Mouse (Mus musculus) left cerebral cortex, postnatal 10 days (tissue): ENCODE results near the gene Slc35f5. TPM values are rescaled to one million over a fixed set of nuclear protein-coding genes. Genes with fewer than 3 reads are reported as not detected.

Source experiments
- DNase-seq, 2 experiments: peaks; one replicate each; pipeline ENCODE4 v3.0.0; 2021 to 2022; ENCODE audit warnings: low spot score in 2 of 2, mixed read lengths in 1 of 2; ENCODE audit errors: extremely low spot score in 1 of 2
- intact Hi-C: fragments of 180-260 bp; cut with DNase I; formaldehyde crosslinking; loops from one replicate; pipeline ENCODE4 v1.15.1; 2025
- total RNA-seq, 2 experiments: library from RNA; stranded (reverse); gene quantifications; 2 replicates each; pipeline ENCODE4 v1.2.3; 2021

The Slc35f5 gene
- total RNA-seq, 2 experiments from 2014 or later: 30.3 to 32.4 TPM

- intact Hi-C loops: loop anchor here (2.0 to 5.0 kb wide), 2 partner anchors 126 to 159 kb away; partner anchors contain the start of gene Actr3
- DNase-seq: peak; percentile 63 to 85
These were observed 811 bp downstream of the Slc35f5 start for GRCm38 (mm10) chr1:125561206-125561605.

- no peak for DNase-seq
- intact Hi-C loops: loop anchor here (2.0 to 5.0 kb wide), 2 partner anchors 127 to 160 kb away; partner anchors contain the start of gene Actr3
These were observed 1.4 kb downstream of the Slc35f5 start for GRCm38 (mm10) chr1:125561841-125562240.

GRCm38 (mm10) chr1:125568126-125568525 is 7.7 kb downstream of the Slc35f5 start:
- DNase-seq: no peak

DNA sequence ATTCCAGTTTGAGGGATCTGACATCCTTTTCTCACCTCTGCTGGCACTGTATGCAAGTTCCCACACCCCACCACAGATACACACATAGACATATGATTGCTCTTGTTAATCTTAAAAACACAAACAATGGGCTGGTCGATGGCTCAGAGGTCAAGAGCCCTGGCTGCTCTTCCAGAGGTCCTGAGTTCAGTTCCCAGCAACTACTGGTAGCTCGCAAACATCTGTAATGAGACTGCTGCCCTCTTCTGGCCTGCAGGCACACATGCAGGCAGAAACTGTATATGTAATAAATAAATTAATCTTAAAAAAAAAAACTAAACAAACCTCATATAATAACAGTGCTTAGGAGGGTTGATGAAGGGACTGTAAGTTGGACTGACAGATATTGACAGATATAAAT is 13.8 kb downstream of the Slc35f5 start:
- intact Hi-C loops: no loop called here
- DNase-seq: no peak

More at GRCm38 (mm10) chr1:125568126-125568525, 7.7 kb downstream of the Slc35f5 start:
- intact Hi-C loops: no loop called here

GRCm38 (mm10) chr1:125575458-125576114 is 15.2 kb downstream of the Slc35f5 start:
- no peak for DNase-seq
- intact Hi-C loops: loop anchor here (5.0 kb wide), 1 partner anchor 173 kb away; no protein-coding TSS in a partner anchor

GRCm38 (mm10) chr1:125576965-125577364 is 16.6 kb downstream of the Slc35f5 start:
- no peak for DNase-seq
- intact Hi-C loops: loop anchor here (5.0 kb wide), 1 partner anchor 175 kb away; no protein-coding TSS in a partner anchor

GRCm38 (mm10) chr1:125578091-125578490 is 17.7 kb downstream of the Slc35f5 start:
- intact Hi-C loops: loop anchor here (5.0 kb wide), 1 partner anchor 176 kb away; no protein-coding TSS in a partner anchor

GRCm38 (mm10) chr1:125581134-125581533 is 20.7 kb downstream of the Slc35f5 start:
- DNase-seq: no peak

More at GRCm38 (mm10) chr1:125578091-125578490, 17.7 kb downstream of the Slc35f5 start:
- no peak for DNase-seq

DNA sequence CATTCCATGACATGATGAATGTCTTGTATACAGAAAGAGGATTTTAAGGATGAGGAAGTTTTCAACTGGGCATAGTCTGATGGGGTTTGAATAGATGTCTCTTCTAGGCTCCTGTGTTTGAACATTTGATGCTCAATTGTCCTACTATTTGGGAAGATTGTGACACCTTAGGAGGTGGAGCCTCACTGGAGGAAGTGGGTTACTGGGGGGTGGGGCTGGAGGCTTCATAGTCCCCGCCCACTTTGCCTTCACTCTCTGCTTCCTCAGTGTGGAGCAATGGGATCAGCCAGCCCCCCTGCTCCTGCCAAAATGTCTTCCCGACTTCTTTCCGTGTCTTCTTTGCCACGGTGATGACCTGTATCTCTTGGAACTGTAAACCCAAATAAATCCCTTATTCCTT is 43.2 kb downstream of the Slc35f5 start:
- DNase-seq: no peak
- intact Hi-C loops: loop anchor here (10.0 kb wide), 2 partner anchors 1331 to 1391 kb away; no protein-coding TSS in a partner anchor

More at GRCm38 (mm10) chr1:125581134-125581533, 20.7 kb downstream of the Slc35f5 start:
- intact Hi-C loops: no loop called here

- intact Hi-C loops: loop anchor here (5.0 to 10.0 kb wide), 3 partner anchors 825 to 1388 kb away; no protein-coding TSS in a partner anchor
These were observed 46.9 kb downstream of the Slc35f5 start for GRCm38 (mm10) chr1:125607087-125607803.

DNA sequence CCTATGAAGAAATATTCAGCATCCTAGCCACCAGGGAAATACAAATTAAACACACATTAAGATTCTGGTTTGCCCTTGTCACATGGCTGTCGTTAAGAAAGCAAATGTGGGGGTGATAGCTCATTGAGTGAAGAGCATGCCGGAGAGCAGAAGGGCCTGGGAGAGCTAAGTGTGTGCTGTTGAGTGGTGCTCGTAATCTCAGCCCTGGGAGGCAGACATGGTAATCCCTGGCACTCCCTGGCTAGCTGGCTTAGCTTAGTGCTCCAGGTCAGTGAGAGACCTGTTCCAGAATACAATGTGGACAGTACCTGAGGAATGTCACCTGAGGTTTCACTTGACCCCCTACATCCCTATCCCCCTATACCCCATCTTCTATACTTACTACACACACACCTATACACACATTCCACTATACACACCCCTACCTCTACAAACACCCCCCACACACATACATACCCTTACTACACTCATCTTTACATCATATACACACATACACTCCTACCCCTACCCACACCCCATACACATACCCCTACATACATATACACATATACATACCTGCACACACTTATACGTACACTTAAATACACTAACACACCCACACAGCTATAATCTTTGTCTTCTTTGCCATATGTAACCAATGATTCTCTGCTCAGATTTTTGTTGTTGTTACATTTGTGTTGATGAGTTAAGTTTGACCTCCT is 64.1 kb downstream of the Slc35f5 start:
- intact Hi-C loops: no loop called here
- no peak for DNase-seq

More at GRCm38 (mm10) chr1:125607087-125607803, 46.9 kb downstream of the Slc35f5 start:
- peak; percentile 88 for DNase-seq

DNA sequence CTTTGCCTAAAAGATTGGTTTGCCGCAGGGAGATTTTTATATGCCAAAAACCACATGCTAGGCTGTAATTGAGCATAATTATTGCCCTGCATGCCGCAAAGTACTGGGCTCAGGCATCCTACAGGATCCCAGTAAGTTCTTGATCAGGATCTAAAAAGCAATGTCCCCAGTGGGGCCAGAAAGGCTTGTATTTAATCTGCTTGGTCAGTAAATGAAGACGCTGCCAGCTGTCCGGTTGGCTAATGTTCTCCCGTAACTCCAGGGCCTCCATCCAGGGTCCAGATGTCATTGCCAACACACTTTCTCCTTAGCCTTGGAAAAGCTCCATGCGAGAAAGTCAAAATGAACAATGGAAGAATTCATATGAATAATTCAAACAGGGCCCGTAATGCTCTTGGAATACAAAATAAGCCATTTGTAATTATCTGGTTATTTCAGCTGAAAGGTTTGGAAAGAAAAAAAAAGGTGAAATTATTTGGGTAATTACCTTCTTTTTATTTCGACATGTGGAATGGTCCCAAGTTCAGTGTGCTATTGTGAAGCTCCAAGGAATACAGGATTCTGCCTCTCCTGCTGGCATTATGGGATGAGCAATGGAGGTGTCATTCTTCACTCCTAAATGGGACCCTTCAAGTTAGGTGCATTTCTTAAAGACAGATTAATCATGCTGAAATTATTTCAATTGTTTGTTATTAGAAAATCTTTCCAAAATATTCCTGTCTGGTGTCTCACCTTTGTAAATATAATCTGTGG is 79.3 kb downstream of the Slc35f5 start:
- intact Hi-C loops: no loop called here
- peak in 1 of 2 experiments; percentile 14 for DNase-seq

GRCm38 (mm10) chr1:125643643-125644042 is 83.2 kb downstream of the Slc35f5 start:
- intact Hi-C loops: no loop called here
- peak in 1 of 2 experiments; percentile 21 for DNase-seq

Other genes starting within 250 kb of the Slc35f5 start
- gene Actr3, start 124.9 kb upstream of the Slc35f5 start, total RNA-seq: 100 to 1,000 TPM; 257 to 265 TPM
- gene Gpr39, start 116.4 kb downstream of the Slc35f5 start, total RNA-seq: under 1 TPM; 0.12 to 0.30 TPM